Mouse (Mus musculus) hindbrain, embryonic 10.5 days (tissue): ENCODE results near the gene Sult1b1. TPM values are rescaled to one million over a fixed set of nuclear protein-coding genes. Genes with fewer than 3 reads are reported as not detected.
"Not testable (repeated sequence)": the region's sequence is repeated elsewhere in the genome, so short reads cannot be mapped to it uniquely, and the experiment has no call there.

ENCODE experiments used
- DNase-seq: peaks from one replicate; pipeline ENCODE4 v3.0.0-alpha.2; 2017; ENCODE audit warnings: low spot score
- H3K27ac ChIP-seq: fragments of 300-500 bp; sonication (generic); 2 replicates; pipeline ENCODE4 v1.5.1; 2016; ENCODE audit warnings: mild to moderate bottlenecking, moderate library complexity
- H3K27me3 ChIP-seq: fragments of 300-500 bp; sonication (generic); 2 replicates; pipeline ENCODE4 v1.6.1; 2016; ENCODE audit warnings: mild to moderate bottlenecking; ENCODE audit not compliant: poor library complexity, insufficient read depth, severe bottlenecking
- H3K36me3 ChIP-seq: fragments of 300-500 bp; sonication (generic); 2 replicates; pipeline ENCODE4 v1.6.1; 2016; ENCODE audit warnings: mild to moderate bottlenecking, moderate library complexity
- H3K4me1 ChIP-seq: fragments of 300-500 bp; sonication (generic); replicated peaks from 2 replicates; pipeline ENCODE4 v1.6.1; 2016; ENCODE audit warnings: mild to moderate bottlenecking
- H3K4me3 ChIP-seq: fragments of 300-500 bp; sonication (generic); 2 replicates; pipeline ENCODE4 v1.5.1; 2016; ENCODE audit warnings: mild to moderate bottlenecking, moderate library complexity
- H3K9me3 ChIP-seq: fragments of 300-500 bp; sonication (generic); 2 replicates; pipeline ENCODE4 v1.6.1; 2016; ENCODE audit warnings: mild to moderate bottlenecking, moderate library complexity
- WGBS: fragments of 180-500 bp; shearing (Covaris S2); methylation state at CpG from one replicate; pipeline ENCODE4 v1.1.7; 2016; 5-methylcytosine and 5-hydroxymethylcytosine counted together
- polyA plus RNA-seq: library from polyadenylated mRNA; unstranded; fragments of >200 nt; fragmentation: Nextera tagmentation; extraction: Ambion mirVana; gene quantifications from 2 replicates; pipeline ENCODE4 v1.2.1, GENCODE M21; 2016

The Sult1b1 gene
- polyA plus RNA-seq, 1 experiment from 2014 or later, result not detected

GRCm38 (mm10) chr5:87505776-87506458, 32.1 kb downstream of the Sult1b1 start:
- no peaks in the 10 kb centered on the region for H3K36me3 ChIP-seq
- no peaks in the 10 kb centered on the region for H3K27me3 ChIP-seq
- no peaks in the 10 kb centered on the region for H3K9me3 ChIP-seq
- 74% methylated on average over 4 of the region's 4 CpGs for WGBS
- no peak for DNase-seq
- no peaks in the 10 kb centered on the region for H3K4me1 ChIP-seq
- H3K27ac ChIP-seq, result no peak overlapping the region
- no peak overlapping the region for H3K4me3 ChIP-seq

DNA sequence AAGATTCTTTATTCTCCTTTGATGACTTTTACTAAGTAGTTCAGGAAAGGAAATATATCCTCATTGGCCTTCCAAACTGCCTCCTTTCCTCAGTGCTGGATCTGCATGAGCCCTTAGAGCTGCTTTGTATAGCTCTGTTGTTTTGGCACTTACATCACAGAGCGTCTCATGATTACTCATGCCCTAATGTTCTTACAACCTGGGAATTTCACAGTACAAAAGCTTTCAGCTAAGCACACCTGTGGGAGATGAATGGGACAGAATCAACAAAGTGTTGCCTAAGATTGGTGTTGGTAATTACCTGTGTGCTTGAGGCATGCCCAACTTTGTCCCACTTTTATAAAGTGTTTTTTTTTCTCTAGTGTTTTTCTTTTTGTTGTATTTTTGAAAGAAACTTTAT, 35.3 kb downstream of the Sult1b1 start:
- Histone ChIP-seq H3K27ac (no peak overlapping the region), H3K27me3 (no peaks in the 10 kb centered on the region), H3K9me3 (no peaks in the 10 kb centered on the region), H3K4me1 (no peaks in the 10 kb centered on the region), H3K36me3 (no peaks in the 10 kb centered on the region), H3K4me3 (no peak overlapping the region)
- DNase-seq, result no peak
- 66% methylated on average over 1 of the region's 1 CpGs for WGBS

- H3K9me3 ChIP-seq, result no peaks in the 10 kb centered on the region
- no peak overlapping the region for H3K4me3 ChIP-seq
- DNase-seq, result no peak
- no peaks in the 10 kb centered on the region for H3K4me1 ChIP-seq
- no peak overlapping the region for H3K27ac ChIP-seq
- no peaks in the 10 kb centered on the region for H3K36me3 ChIP-seq
- no peaks in the 10 kb centered on the region for H3K27me3 ChIP-seq
These were observed 38.7 kb downstream of the Sult1b1 start for GRCm38 (mm10) chr5:87499341-87499740.

- H3K27ac ChIP-seq, result no peak overlapping the region
- no peaks in the 10 kb centered on the region for H3K4me1 ChIP-seq
- no peaks in the 10 kb centered on the region for H3K27me3 ChIP-seq
- H3K9me3 ChIP-seq, result no peaks in the 10 kb centered on the region
- no peak for DNase-seq
- H3K36me3 ChIP-seq, result no peaks in the 10 kb centered on the region
- H3K4me3 ChIP-seq, result no peak overlapping the region
These were observed 39.1 kb downstream of the Sult1b1 start for GRCm38 (mm10) chr5:87498936-87499335.

- no peaks in the 10 kb centered on the region for H3K36me3 ChIP-seq
- H3K4me1 ChIP-seq, result no peaks in the 10 kb centered on the region
- DNase-seq, result no peak
- H3K9me3 ChIP-seq, result no peaks in the 10 kb centered on the region
- H3K27ac ChIP-seq, result no peak within 1 kb of the TSS
- no peaks in the 10 kb centered on the region for H3K27me3 ChIP-seq
- no peak within 1 kb of the TSS for H3K4me3 ChIP-seq
- WGBS, result 86% methylated on average over 1 of the region's 1 CpGs
These were observed 47.2 kb downstream of the Sult1b1 start, which contains the start of gene Ugt2a1 for GRCm38 (mm10) chr5:87490771-87491170. Ugt2a1 (minus strand) TSS chr5:87490871.

DNA sequence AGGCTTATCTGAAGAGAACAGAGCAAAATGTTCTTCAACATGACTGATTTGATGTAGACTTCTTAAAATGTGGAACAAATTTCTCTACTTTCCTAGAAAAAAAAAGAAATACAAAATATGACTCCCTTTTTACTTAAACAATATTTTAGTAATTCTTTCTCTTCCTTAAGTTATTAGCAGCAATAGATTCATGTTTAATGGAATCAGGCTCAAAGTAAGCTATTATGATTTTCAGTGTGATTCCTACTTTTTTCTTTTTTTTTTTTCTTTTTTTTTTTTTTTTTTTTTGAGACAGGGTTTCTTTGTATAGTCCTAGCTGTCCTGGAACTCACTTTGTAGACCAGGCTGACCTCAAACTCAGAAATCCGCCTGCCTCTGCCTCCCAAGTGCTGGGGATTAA, 51.3 kb downstream of the Sult1b1 start, which contains the start of gene Gm43638:
Gene Gm43638 (minus strand): TSS at position 101 of the 400 bp plus-strand sequence.
- H3K4me3 ChIP-seq, DNase-seq, H3K27me3 ChIP-seq, H3K27ac ChIP-seq, H3K4me1 ChIP-seq, H3K36me3 ChIP-seq, H3K9me3 ChIP-seq: not testable (repeated sequence)
- 92% methylated on average over 1 of the region's 1 CpGs for WGBS

DNA sequence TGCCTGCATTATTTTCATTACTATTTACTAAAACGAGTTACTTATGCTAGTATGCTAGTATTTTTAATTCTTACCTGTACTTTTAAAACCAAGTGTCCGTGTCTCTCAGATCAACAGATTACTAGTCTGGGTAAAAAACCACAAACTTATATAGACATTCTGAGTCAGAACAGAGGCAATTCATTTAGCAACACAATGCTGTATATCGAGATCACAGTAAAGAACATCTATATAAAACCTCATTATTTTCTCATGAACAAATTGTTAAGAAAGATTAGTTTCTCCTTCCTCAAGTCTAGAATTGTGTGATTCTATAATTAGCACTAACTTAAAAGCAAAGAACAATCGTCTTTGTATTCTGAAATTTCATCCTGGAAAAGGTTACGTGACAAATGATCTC, 55.8 kb downstream of the Sult1b1 start, which contains the start of gene Ugt2a2:
Gene Ugt2a2 (minus strand): TSS at position 101 of the 400 bp plus-strand sequence.
- H3K9me3 ChIP-seq, result no peaks in the 10 kb centered on the region
- H3K36me3 ChIP-seq, result no peaks in the 10 kb centered on the region
- H3K27me3 ChIP-seq, result no peaks in the 10 kb centered on the region
- H3K4me3 ChIP-seq, result no peak within 1 kb of the TSS
- no peak for DNase-seq
- H3K4me1 ChIP-seq, result no peaks in the 10 kb centered on the region
- no peak within 1 kb of the TSS for H3K27ac ChIP-seq
- 88% methylated on average over 5 of the region's 5 CpGs for WGBS

Other genes with a start within 250 kb of the Sult1b1 start
- gene Ugt2a3, start 201.0 kb downstream of the Sult1b1 start, polyA plus RNA-seq, result not detected in 2 replicates
- gene Ugt2b38, start 114.0 kb downstream of the Sult1b1 start, polyA plus RNA-seq, result not detected in 2 replicates
- gene Ugt2a2, start 55.9 kb downstream of the Sult1b1 start, polyA plus RNA-seq, result not detected in 2 replicates
- not detected in 2 replicates for gene Gm43638, start 51.4 kb downstream of the Sult1b1 start, polyA plus RNA-seq
- not detected in 2 replicates for gene Ugt2a1, start 47.3 kb downstream of the Sult1b1 start, polyA plus RNA-seq
- not detected in 2 replicates for gene Sult1d1, start 30.8 kb upstream of the Sult1b1 start, polyA plus RNA-seq
- gene Sult1e1, start 53.4 kb upstream of the Sult1b1 start, polyA plus RNA-seq, result not detected in 2 replicates
- not detected in 2 replicates for gene Csn1s1, start 128.0 kb upstream of the Sult1b1 start, polyA plus RNA-seq
- gene Csn2, start 161.4 kb upstream of the Sult1b1 start, polyA plus RNA-seq, result not detected in 2 replicates
- not detected in 2 replicates for gene Csn1s2a, start 236.4 kb upstream of the Sult1b1 start, polyA plus RNA-seq